Mouse (Mus musculus) B cell, adult (primary cell): ENCODE results near the gene Ywhah. TPM values are rescaled to one million over a fixed set of nuclear protein-coding genes. Genes with fewer than 3 reads are reported as not detected.

Experiments used
- total RNA-seq: library from RNA; stranded (reverse); gene quantifications from 4 replicates; pipeline ENCODE4 v1.2.4, GENCODE M21; 2023; ENCODE audit not compliant: inconsistent age

The Ywhah gene
- total RNA-seq: 113 to 129 TPM (median 121 TPM) in 4 replicates

DNA sequence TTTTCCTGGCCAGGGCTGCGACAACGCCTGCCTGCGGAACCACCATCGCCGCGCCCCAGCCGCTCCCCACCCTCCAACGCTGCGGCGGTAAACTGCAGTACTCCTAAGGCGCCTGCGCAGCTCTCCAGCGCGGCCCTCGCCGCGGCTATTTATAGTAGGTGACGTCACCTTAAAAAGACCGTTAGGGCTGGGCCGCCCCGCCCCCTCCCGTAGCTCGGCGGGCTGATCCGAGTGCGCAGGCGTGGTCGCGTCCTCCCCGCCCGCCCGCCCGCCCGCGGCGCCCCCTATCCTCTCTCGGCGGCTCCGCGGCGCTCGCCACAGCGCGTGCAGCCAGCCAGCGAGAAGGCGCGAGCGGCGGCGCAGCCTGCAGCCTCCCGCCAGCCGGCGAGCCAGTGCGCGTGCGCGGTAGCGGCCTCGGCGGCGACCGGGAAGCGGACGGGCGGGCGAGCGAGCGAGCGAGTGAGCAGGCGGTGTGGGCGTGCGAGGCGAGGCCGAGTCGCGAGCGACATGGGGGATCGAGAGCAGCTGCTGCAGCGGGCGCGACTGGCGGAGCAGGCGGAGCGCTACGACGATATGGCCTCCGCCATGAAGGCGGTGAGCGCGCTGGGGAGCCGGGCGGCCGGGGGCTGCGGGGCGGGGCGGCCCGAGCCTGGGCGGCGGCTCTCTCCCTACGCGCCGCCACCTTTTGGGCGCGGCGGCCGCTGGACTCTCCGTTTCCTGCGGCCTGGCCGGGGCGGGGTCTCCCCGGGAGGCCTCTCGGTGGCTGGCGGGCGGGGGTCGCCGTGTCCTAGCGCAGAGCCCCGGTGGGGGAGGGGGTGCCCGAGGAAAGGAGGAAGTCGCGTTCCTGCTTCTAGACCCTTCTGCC, at the start of gene Ywhah:
Gene Ywhah (plus strand): TSS at position 256 of the 865 bp plus-strand sequence.

Other genes starting within 250 kb of the Ywhah start
- gene Pisd, start 233.2 kb upstream of the Ywhah start, total RNA-seq: 32.6 to 36.7 TPM (median 34.4 TPM) in 4 replicates
- gene Gm20671, start 191.7 kb upstream of the Ywhah start, total RNA-seq: not detected in 4 replicates
- 57.6 to 65.2 TPM (median 60.0 TPM) in 4 replicates for gene Prr14l, start 164.6 kb upstream of the Ywhah start, total RNA-seq
- gene Depdc5, start 155.1 kb upstream of the Ywhah start, total RNA-seq: 64.1 to 81.2 TPM (median 75.3 TPM) in 4 replicates
- gene Slc5a1, start 85.4 kb downstream of the Ywhah start, total RNA-seq: not detected in 4 replicates
- 0.84 to 1.6 TPM (median 1.1 TPM) in 4 replicates for gene Spon2, start 199.6 kb downstream of the Ywhah start, total RNA-seq